Mouse (Mus musculus) E14TG2a.4 (cell line): Measurements from ENCODE around the gene Bglap2.
"Not testable (repeated sequence)": the region's sequence is repeated elsewhere in the genome, so short reads cannot be mapped to it uniquely, and the experiment has no call there.

Experiments used
- H3K27me3 ChIP-seq: 2 replicates; pipeline ENCODE4 v1.6.1; 2014; ENCODE audit warnings: low read length, control low read depth; ENCODE audit not compliant: insufficient read depth
- H3K36me3 ChIP-seq: 2 replicates; pipeline ENCODE4 v1.6.1; 2014; ENCODE audit warnings: low read length, control low read depth; ENCODE audit not compliant: insufficient read depth
- H3K4me1 ChIP-seq: replicated peaks from 2 replicates; pipeline ENCODE4 v1.6.1; 2014; ENCODE audit warnings: low read depth, low read length, control low read depth
- H3K4me3 ChIP-seq: replicated peaks from 2 replicates; pipeline ENCODE4 v1.5.1; 2014; ENCODE audit warnings: mild to moderate bottlenecking, low read length
- H3K9me3 ChIP-seq: 2 replicates; pipeline ENCODE4 v1.6.1; 2014; ENCODE audit warnings: low read length, control low read depth
- CTCF ChIP-seq: conservative IDR thresholded peaks from 2 replicates; pipeline ENCODE4 v1.5.1; 2014; ENCODE audit warnings: low read length
- NANOG ChIP-seq: IDR thresholded peaks from 2 replicates; pipeline ENCODE4 v1.6.1; 2014; ENCODE audit warnings: borderline replicate concordance, low read length, mixed read lengths
- POU5F1 ChIP-seq: IDR thresholded peaks from 2 replicates; pipeline ENCODE4 v1.6.1; 2014; ENCODE audit warnings: low read length, borderline replicate concordance

Bglap2 gene

DNA sequence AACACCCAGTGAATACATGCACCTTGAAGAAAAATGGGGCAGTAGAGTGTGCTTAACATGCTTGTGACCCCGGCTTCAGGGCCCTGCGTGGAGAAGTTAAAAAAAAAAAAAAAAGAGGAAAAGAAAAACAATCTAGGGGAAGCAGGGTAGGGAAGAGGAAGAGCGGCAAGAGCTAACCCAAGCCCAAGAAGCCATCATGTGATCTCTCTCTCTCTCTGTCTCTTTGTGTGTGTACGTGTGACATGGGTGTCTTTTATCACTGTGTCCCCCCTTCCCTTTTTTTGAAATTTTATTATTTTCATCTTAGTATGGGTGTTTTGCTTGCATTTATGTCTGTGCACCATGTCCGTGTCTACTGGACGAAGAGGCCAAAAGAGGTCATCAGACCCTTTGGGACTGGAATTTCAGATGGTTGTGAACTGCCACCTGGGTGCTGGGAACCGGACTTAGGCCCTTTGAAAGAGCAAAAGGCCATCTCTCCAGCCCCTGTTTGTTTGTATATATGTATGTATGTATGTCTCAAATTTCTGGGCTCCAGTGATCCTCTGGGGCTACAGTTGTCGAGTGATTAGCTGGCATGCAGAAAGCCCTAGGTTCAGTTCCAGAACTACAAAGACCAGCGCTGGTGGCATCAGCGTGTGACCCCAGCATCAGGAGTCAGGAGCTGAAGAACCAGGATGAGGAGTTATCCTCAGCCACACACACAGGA is 25.2 kb upstream of the Bglap2 start:
- TF ChIP-seq NANOG (no peak), CTCF (no peak), POU5F1 (no peak)
- H3K4me1 ChIP-seq = peaks cover 35% of the 10 kb centered on the region
- peaks cover 79% of the 10 kb centered on the region for H3K36me3 ChIP-seq

DNA sequence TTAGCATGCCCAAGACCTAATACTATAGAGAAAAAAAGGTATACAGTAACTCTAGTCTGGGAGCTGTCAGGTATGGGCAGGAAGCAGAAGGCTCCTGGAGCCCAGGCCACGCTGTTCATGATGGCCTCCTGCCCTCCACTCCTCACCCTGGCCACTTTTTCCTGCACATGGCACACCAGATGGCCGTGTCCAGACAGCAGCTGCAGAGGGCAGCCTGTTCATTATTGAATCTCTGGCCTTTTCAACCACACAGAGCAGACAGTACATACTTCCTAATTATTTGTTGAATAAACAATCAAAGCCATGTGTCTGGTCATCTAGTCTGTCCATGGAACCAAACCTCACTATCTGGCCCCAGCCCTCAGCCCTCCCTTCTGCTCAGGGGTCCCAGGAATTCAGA is 20.2 kb upstream of the Bglap2 start:
- no peaks in the 10 kb centered on the region for H3K9me3 ChIP-seq
- H3K36me3 ChIP-seq = peaks cover 92% of the 10 kb centered on the region
- H3K27me3 ChIP-seq = no peaks in the 10 kb centered on the region
- no peak overlapping the region for H3K4me3 ChIP-seq
- no peak for TF ChIP-seq CTCF
- TF ChIP-seq NANOG = no peak
- TF ChIP-seq POU5F1 = no peak
- peaks cover 33% of the 10 kb centered on the region for H3K4me1 ChIP-seq

More for the DNA sequence above, 25.2 kb upstream of the Bglap2 start:
- no peaks in the 10 kb centered on the region for H3K9me3 ChIP-seq
- no peak overlapping the region for H3K4me3 ChIP-seq
- no peaks in the 10 kb centered on the region for H3K27me3 ChIP-seq

- peaks cover 91% of the 10 kb centered on the region for H3K36me3 ChIP-seq
- no peak overlapping the region for H3K4me3 ChIP-seq
- no peaks in the 10 kb centered on the region for H3K27me3 ChIP-seq
- TF ChIP-seq NANOG = no peak
- peaks cover 32% of the 10 kb centered on the region for H3K4me1 ChIP-seq
- peaks cover 22% of the 10 kb centered on the region for H3K9me3 ChIP-seq
Measured at GRCm38 (mm10) chr3:88395742-88396141, 17.2 kb upstream of the Bglap2 start.

GRCm38 (mm10) chr3:88395288-88395687 is 16.8 kb upstream of the Bglap2 start:
- TF ChIP-seq NANOG (no peak), POU5F1 (no peak), CTCF (no peak)
- Histone ChIP-seq H3K27me3 (no peaks in the 10 kb centered on the region), H3K9me3 (peaks cover 26% of the 10 kb centered on the region)

DNA sequence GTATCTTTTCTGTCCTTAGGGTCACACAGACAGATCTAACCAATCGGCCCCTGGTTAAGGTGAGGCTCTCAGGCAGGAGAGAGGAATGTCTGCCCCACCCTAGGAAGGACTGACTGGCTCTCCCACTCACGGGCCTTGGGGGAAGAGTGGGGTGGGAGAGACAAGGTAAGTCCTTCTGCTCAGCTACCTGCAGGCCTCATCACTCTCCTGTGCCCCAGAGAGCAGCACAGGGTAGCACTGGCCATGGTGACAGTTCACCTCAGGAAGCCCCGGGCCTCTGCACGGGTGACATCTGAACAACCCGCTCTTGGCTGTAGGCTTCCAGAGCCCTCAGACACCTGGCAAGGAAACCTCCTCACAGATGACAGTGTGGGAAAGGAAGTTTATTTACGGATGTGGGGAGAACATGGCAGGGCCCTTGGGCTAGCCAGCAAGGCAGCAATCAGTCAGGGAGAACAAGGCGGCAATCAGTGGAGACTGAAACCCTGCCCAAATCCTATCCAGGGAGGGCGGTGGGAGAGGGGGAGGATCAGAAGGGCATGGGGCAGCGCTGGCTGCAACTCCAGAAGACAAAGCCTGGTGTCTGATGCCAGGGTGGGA is 15.4 kb upstream of the Bglap2 start:
- Histone ChIP-seq H3K4me3 (peak overlapping the region; percentile 49), H3K4me1 (peaks cover 32% of the 10 kb centered on the region), H3K36me3 (peaks cover 86% of the 10 kb centered on the region), H3K27me3 (no peaks in the 10 kb centered on the region), H3K9me3 (peaks cover 35% of the 10 kb centered on the region)
- no peak for TF ChIP-seq POU5F1

More at GRCm38 (mm10) chr3:88395288-88395687, 16.8 kb upstream of the Bglap2 start:
- H3K4me1 ChIP-seq = peaks cover 32% of the 10 kb centered on the region
- H3K4me3 ChIP-seq = no peak overlapping the region
- peaks cover 92% of the 10 kb centered on the region for H3K36me3 ChIP-seq

- H3K4me1 ChIP-seq = peaks cover 6% of the 10 kb centered on the region
- H3K9me3 ChIP-seq = no peaks in the 10 kb centered on the region
- no peak within 1 kb of the TSS for H3K4me3 ChIP-seq
- TF ChIP-seq POU5F1 (no peak), CTCF (no peak), NANOG (no peak)
- H3K27me3 ChIP-seq = no peaks in the 10 kb centered on the region
- no peaks in the 10 kb centered on the region for H3K36me3 ChIP-seq
Measured at GRCm38 (mm10) chr3:88384364-88384763, 5.9 kb upstream of the Bglap2 start, which contains the start of gene Bglap. Bglap (minus strand) TSS chr3:88384464.

GRCm38 (mm10) chr3:88382383-88382782 is 3.9 kb upstream of the Bglap2 start:
- not testable (repeated sequence) for H3K4me1 ChIP-seq, H3K4me3 ChIP-seq, H3K9me3 ChIP-seq, H3K27me3 ChIP-seq, H3K36me3 ChIP-seq

GRCm38 (mm10) chr3:88381389-88382315 is 3.2 kb upstream of the Bglap2 start:
- not testable (repeated sequence) for H3K36me3 ChIP-seq, H3K4me1 ChIP-seq, H3K27me3 ChIP-seq, H3K9me3 ChIP-seq
- peak overlapping the region; percentile 57; the same call in 1 of the 2 replicates for H3K4me3 ChIP-seq

- not testable (repeated sequence) for H3K9me3 ChIP-seq
- H3K4me1 ChIP-seq = peaks cover 15% of the 10 kb centered on the region
Measured at GRCm38 (mm10) chr3:88376644-88377043, 1.9 kb downstream of the Bglap2 start.

DNA sequence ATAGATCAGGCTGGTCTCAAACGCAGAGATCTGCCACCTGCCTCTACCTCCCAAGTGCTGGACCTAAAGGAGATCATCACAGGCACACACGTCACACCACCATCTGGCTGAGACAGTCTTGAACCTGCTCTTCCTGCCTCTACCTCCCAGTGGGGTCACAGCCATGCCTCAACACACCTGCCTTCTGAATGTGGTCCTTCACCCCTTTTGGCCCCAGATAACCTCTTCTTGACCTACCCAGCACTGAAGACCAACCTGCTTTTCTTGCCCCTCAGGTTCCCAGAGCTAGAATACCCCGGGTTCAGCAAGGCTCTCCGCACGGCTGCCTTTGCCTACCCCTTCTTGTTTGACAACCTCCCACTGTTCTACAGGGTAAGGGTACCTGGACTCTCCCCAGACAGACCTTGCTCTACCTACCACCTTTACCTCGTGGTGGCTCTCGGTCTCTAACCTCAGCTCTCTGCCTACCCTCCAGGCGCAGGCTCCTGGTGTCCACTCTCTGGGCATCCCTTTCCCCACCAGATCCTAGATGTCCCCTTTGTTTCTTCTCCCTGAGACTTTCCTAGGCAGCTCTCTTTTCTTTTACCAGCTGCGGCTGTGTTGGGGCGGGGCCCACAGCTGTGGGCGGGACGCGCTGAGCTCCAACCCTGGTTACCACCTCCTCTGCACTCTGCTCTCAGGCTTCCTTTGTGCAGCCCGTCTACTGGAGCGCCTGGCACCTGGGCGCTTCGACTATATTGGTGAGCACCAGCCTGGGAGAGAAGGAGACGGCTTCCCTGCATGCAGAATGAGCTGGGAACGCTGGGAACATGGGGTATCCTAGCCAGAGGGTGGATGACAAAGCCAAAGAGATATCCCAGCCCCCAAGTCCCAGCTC is 2.5 kb downstream of the Bglap2 start:
- H3K4me3 ChIP-seq = 0 out of 2 replicates have a peak overlapping the region, but pooled peaks have one; percentile 17
- peaks cover 12% of the 10 kb centered on the region for H3K9me3 ChIP-seq
- not testable (repeated sequence) for H3K36me3 ChIP-seq, H3K27me3 ChIP-seq
- H3K4me1 ChIP-seq = peaks cover 11% of the 10 kb centered on the region

More at GRCm38 (mm10) chr3:88376644-88377043, 1.9 kb downstream of the Bglap2 start:
- H3K4me3 ChIP-seq, H3K27me3 ChIP-seq, H3K36me3 ChIP-seq: not testable (repeated sequence)

DNA sequence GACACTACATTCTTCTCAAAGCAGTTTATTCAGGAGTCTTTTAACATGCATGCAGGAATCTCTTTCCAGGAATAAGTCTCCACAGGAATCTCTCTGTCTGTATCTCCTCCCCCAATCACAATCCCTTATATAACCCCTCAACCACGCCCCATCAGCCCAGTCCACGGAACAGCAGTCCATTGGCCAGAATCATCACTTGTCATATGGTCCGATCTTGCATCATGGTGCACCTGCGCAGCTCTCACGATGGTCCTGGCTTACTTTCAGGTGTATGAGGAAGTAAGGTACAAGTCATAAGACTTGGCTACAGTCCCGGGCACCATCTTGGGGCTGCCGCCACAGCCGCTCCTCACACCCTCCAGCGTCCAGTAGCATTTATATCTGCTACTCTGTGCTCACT is 5.9 kb downstream of the Bglap2 start, which contains the start of gene Bglap3:
Bglap3 (minus strand) TSS at position 101 of the 400 bp plus-strand sequence.
- Histone ChIP-seq H3K4me1 (peaks cover 11% of the 10 kb centered on the region), H3K9me3 (peaks cover 37% of the 10 kb centered on the region)
- H3K36me3 ChIP-seq, H3K4me3 ChIP-seq, H3K27me3 ChIP-seq: not testable (repeated sequence)

- Histone ChIP-seq H3K4me1 (peaks cover 29% of the 10 kb centered on the region), H3K27me3 (peaks cover 19% of the 10 kb centered on the region), H3K9me3 (peaks cover 37% of the 10 kb centered on the region)
- H3K4me3 ChIP-seq, H3K36me3 ChIP-seq: not testable (repeated sequence)
Measured at GRCm38 (mm10) chr3:88368511-88368910, 10.0 kb downstream of the Bglap2 start.
